Mouse (Mus musculus): ENCODE measurements around the gene Nrxn1. TPM values are rescaled to one million over a fixed set of nuclear protein-coding genes. Genes with fewer than 3 reads are reported as not detected.

Gene Nrxn1
- total and polyA plus RNA-seq, 3 experiments, result 2.0 to 2.7 (median 2.1) TPM

- H3K27me3 ChIP-seq (ENCODE audit: control insufficient read depth, insufficient read depth, low read length), result no peaks in the 10 kb centered on the region
- H3K4me1 ChIP-seq (ENCODE audit: control insufficient read depth, insufficient read depth, low read length), result no peaks in the 10 kb centered on the region
- H3K79me2 ChIP-seq (replicated peaks; ENCODE audit: control insufficient read depth, insufficient read depth, low read length), result no peaks in the 10 kb centered on the region
- 56% methylated on average over 4 of the region's 4 CpGs for WGBS
- no peak overlapping the region for H3K9ac ChIP-seq (ENCODE audit: low read depth, low read length)
- H3K36me3 ChIP-seq (ENCODE audit: control insufficient read depth, insufficient read depth, low read length), result no peaks in the 10 kb centered on the region
- H3K4me3 ChIP-seq, result no peak overlapping the region
- peak in 1 of 2 experiments; percentile 11 for DNase-seq
- no peak overlapping the region for H3K27ac ChIP-seq
- TF ChIP-seq POLR2A (IDR thresholded peaks at IDR 0.05; ENCODE audit: insufficient read depth, low read depth, low read length) (no peak), EP300 (IDR thresholded peaks at IDR 0.05; ENCODE audit: insufficient read depth, low read depth, low read length) (no peak), CTCF (IDR thresholded peaks at IDR 0.05) (no peak)
- intact Hi-C loops (cut with DNase I), result loop anchor here (10.0 kb wide), 1 partner anchor 78 kb away; no protein-coding TSS in a partner anchor
Observed at GRCm38 (mm10) chr17:90892327-90893259, 200.3 kb downstream of the Nrxn1 start.

GRCm38 (mm10) chr17:90891711-90892110, 201.2 kb downstream of the Nrxn1 start:
- no peaks in the 10 kb centered on the region for H3K79me2 ChIP-seq (replicated peaks; ENCODE audit: control insufficient read depth, insufficient read depth, low read length)
- intact Hi-C loops (cut with DNase I), result loop anchor here (10.0 kb wide), 1 partner anchor 77 kb away; no protein-coding TSS in a partner anchor
- TF ChIP-seq POLR2A (IDR thresholded peaks at IDR 0.05; ENCODE audit: insufficient read depth, low read depth, low read length) (no peak), CTCF (IDR thresholded peaks at IDR 0.05) (no peak), EP300 (IDR thresholded peaks at IDR 0.05; ENCODE audit: insufficient read depth, low read depth, low read length) (no peak)
- no peak for DNase-seq
- H3K36me3 ChIP-seq (ENCODE audit: control insufficient read depth, insufficient read depth, low read length), result no peaks in the 10 kb centered on the region
- no peak overlapping the region for H3K9ac ChIP-seq (ENCODE audit: low read depth, low read length)
- H3K4me3 ChIP-seq, result no peak overlapping the region
- no peak overlapping the region for H3K27ac ChIP-seq
- whole genome bisulfite sequencing, result 63% methylated on average over 1 of the region's 1 CpGs
- no peaks in the 10 kb centered on the region for H3K4me1 ChIP-seq (ENCODE audit: control insufficient read depth, insufficient read depth, low read length)
- no peaks in the 10 kb centered on the region for H3K27me3 ChIP-seq (ENCODE audit: control insufficient read depth, insufficient read depth, low read length)

DNA sequence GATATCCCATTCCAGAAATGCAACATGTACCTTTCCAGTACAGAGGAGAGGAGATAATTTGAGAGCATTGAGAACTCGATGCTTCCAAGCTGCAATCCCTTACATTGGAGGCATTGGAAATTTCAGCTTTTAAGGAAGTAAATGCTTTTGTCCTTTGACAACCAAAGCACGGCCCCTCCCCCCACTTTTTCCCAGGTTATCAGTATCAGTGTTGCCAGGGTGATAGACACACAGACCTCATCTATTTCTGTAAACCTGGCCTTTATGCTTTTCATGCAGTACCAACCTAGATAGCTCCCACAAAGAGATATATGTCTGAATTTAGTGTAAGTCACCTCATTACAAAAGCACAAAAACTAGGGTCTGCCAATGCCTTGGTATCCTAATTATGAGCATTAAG, 235.6 kb downstream of the Nrxn1 start:
- no peak for TF ChIP-seq CTCF (IDR thresholded peaks at IDR 0.05)
- H3K27ac ChIP-seq, result no peak overlapping the region
- H3K4me3 ChIP-seq, result no peak overlapping the region
- no peaks in the 10 kb centered on the region for H3K36me3 ChIP-seq (ENCODE audit: control insufficient read depth, insufficient read depth, low read length)
- H3K9ac ChIP-seq (ENCODE audit: low read depth, low read length), result no peak overlapping the region
- no peaks in the 10 kb centered on the region for H3K79me2 ChIP-seq (replicated peaks; ENCODE audit: control insufficient read depth, insufficient read depth, low read length)
- DNase-seq, result no peak
- no peaks in the 10 kb centered on the region for H3K4me1 ChIP-seq (ENCODE audit: control insufficient read depth, insufficient read depth, low read length)
- intact Hi-C loops (cut with DNase I), result no loop called here
- WGBS, result 33% methylated on average over 2 of the region's 2 CpGs
- H3K27me3 ChIP-seq (ENCODE audit: control insufficient read depth, insufficient read depth, low read length), result no peaks in the 10 kb centered on the region

GRCm38 (mm10) chr17:90843876-90844275, 249.0 kb downstream of the Nrxn1 start:
- no peak for DNase-seq
- Histone ChIP-seq H3K4me3 (no peak overlapping the region), H3K79me2 (replicated peaks; ENCODE audit: control insufficient read depth, insufficient read depth, low read length) (no peaks in the 10 kb centered on the region), H3K27ac (no peak overlapping the region), H3K36me3 (ENCODE audit: control insufficient read depth, insufficient read depth, low read length) (no peaks in the 10 kb centered on the region), H3K27me3 (ENCODE audit: control insufficient read depth, insufficient read depth, low read length) (no peaks in the 10 kb centered on the region), H3K9ac (ENCODE audit: low read depth, low read length) (no peak overlapping the region), H3K4me1 (ENCODE audit: control insufficient read depth, insufficient read depth, low read length) (no peaks in the 10 kb centered on the region)
- no peak for TF ChIP-seq EP300 (IDR thresholded peaks at IDR 0.05; ENCODE audit: insufficient read depth, low read depth, low read length)
- no peak for TF ChIP-seq POLR2A (IDR thresholded peaks at IDR 0.05; ENCODE audit: insufficient read depth, low read depth, low read length)
- TF ChIP-seq CTCF (IDR thresholded peaks at IDR 0.05), result no peak
- 30% methylated on average over 1 of the region's 1 CpGs for WGBS
- intact Hi-C loops (cut with DNase I), result no loop called here

DNA sequence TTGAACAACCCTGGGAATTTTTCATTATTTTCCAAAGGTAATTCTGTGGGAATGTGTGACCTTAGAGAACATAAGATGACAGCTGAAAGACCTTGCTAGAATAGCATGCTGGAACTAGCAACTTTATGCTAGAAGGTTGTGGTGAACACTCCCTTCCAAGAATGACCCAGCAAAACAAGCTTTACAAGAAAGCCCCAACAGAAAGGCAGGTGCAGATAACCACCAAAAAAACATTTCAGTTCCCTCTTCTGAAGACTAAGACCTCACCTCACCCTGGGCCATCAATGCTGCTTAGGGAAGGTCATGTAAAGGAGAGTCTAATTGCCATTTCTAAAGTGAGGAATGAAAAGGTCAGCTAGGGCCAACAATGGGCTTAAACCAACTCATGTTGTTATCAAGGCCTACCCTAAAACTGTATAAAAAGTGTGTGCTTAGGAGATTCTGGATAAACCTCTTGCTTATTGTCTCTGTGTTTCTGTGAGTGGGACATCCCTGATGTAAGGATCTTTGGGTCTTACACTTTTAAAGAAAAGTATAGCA, 249.7 kb downstream of the Nrxn1 start:
- TF ChIP-seq POLR2A (IDR thresholded peaks at IDR 0.05; ENCODE audit: insufficient read depth, low read depth, low read length) (no peak), EP300 (IDR thresholded peaks at IDR 0.05; ENCODE audit: insufficient read depth, low read depth, low read length) (no peak), CTCF (IDR thresholded peaks at IDR 0.05) (no peak)
- Histone ChIP-seq H3K27me3 (ENCODE audit: control insufficient read depth, insufficient read depth, low read length) (no peaks in the 10 kb centered on the region), H3K9ac (ENCODE audit: low read depth, low read length) (no peak overlapping the region), H3K36me3 (ENCODE audit: control insufficient read depth, insufficient read depth, low read length) (no peaks in the 10 kb centered on the region), H3K4me1 (ENCODE audit: control insufficient read depth, insufficient read depth, low read length) (no peaks in the 10 kb centered on the region), H3K4me3 (no peak overlapping the region), H3K79me2 (replicated peaks; ENCODE audit: control insufficient read depth, insufficient read depth, low read length) (no peaks in the 10 kb centered on the region), H3K27ac (no peak overlapping the region)
- DNase-seq, result no peak
- intact Hi-C loops (cut with DNase I), result no loop called here

DNA sequence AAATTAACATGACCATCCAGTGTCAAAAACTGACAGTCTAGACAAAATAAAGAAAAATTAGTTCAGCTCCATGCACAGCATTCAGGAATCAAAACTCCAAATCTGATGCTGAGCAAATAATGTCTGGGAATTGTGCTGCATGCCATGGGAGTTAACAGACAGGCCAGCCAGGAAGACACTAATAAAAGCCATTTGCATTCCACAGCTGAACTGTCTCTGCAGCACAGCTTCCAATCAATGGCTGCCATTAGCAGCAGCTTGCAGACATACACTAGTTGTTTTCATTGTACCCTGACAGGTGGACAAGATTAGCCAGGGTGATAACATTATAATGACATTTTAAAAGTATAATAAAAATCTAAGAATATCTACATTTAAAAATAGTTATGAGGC, 255.9 kb downstream of the Nrxn1 start:
- H3K9ac ChIP-seq (ENCODE audit: low read depth, low read length), result no peak overlapping the region
- no peak for DNase-seq
- intact Hi-C loops (cut with DNase I), result no loop called here
- no peaks in the 10 kb centered on the region for H3K36me3 ChIP-seq (ENCODE audit: control insufficient read depth, insufficient read depth, low read length)
- no peaks in the 10 kb centered on the region for H3K4me1 ChIP-seq (ENCODE audit: control insufficient read depth, insufficient read depth, low read length)
- no peaks in the 10 kb centered on the region for H3K79me2 ChIP-seq (replicated peaks; ENCODE audit: control insufficient read depth, insufficient read depth, low read length)
- H3K27me3 ChIP-seq (ENCODE audit: control insufficient read depth, insufficient read depth, low read length), result no peaks in the 10 kb centered on the region
- TF ChIP-seq CTCF (IDR thresholded peaks at IDR 0.05) (no peak), EP300 (IDR thresholded peaks at IDR 0.05; ENCODE audit: insufficient read depth, low read depth, low read length) (no peak), POLR2A (IDR thresholded peaks at IDR 0.05; ENCODE audit: insufficient read depth, low read depth, low read length) (no peak)
- no peak overlapping the region for H3K4me3 ChIP-seq
- no peak overlapping the region for H3K27ac ChIP-seq
